Mouse (Mus musculus) left cerebral cortex, postnatal 4 days (tissue): ENCODE data around the gene Pik3ap1. TPM values are rescaled to one million over a fixed set of nuclear protein-coding genes. Genes with fewer than 3 reads are reported as not detected.

ENCODE experiments used
- DNase-seq: peaks from one replicate; pipeline ENCODE4 v3.0.0-alpha.2; 2022
- intact Hi-C: fragments of 180-260 bp; cut with DNase I; formaldehyde crosslinking; loops from one replicate; pipeline ENCODE4 v1.15.1; 2025
- total RNA-seq, 2 experiments: library from RNA; stranded (reverse); gene quantifications; 2 replicates each; pipeline ENCODE4 v1.2.3; 2021

Pik3ap1 gene
- total RNA-seq, 2 experiments from 2014 or later, result 1.7 to 2.0 TPM

GRCm38 (mm10) chr19:41369557-41370460 is 15.1 kb downstream of the Pik3ap1 start:
- no peak for DNase-seq
- intact Hi-C loops, result no loop called here

GRCm38 (mm10) chr19:41366854-41367517 is 17.9 kb downstream of the Pik3ap1 start:
- intact Hi-C loops, result no loop called here

GRCm38 (mm10) chr19:41366192-41366853 is 18.6 kb downstream of the Pik3ap1 start:
- intact Hi-C loops, result no loop called here
- no peak for DNase-seq

More at GRCm38 (mm10) chr19:41366854-41367517, 17.9 kb downstream of the Pik3ap1 start:
- DNase-seq, result no peak

- DNase-seq, result no peak
- intact Hi-C loops, result no loop called here
These were observed 19.3 kb downstream of the Pik3ap1 start for GRCm38 (mm10) chr19:41365570-41365969.

- intact Hi-C loops, result no loop called here
- DNase-seq, result no peak
These were observed 20.4 kb downstream of the Pik3ap1 start for GRCm38 (mm10) chr19:41364509-41364908.

GRCm38 (mm10) chr19:41362963-41363362 is 21.9 kb downstream of the Pik3ap1 start:
- DNase-seq, result no peak
- intact Hi-C loops, result no loop called here

- no peak for DNase-seq
- intact Hi-C loops, result no loop called here
These were observed 24.4 kb downstream of the Pik3ap1 start for GRCm38 (mm10) chr19:41360459-41360858.

GRCm38 (mm10) chr19:41354287-41354951 is 30.5 kb downstream of the Pik3ap1 start:
- DNase-seq, result peak; percentile 19
- intact Hi-C loops, result no loop called here

- intact Hi-C loops, result no loop called here
- DNase-seq, result no peak
These were observed 35.3 kb downstream of the Pik3ap1 start for GRCm38 (mm10) chr19:41349624-41350023.

- DNase-seq, result no peak
- intact Hi-C loops, result no loop called here
These were observed 36.7 kb downstream of the Pik3ap1 start for GRCm38 (mm10) chr19:41348161-41348560.

- DNase-seq, result no peak
- intact Hi-C loops, result no loop called here
These were observed 37.6 kb downstream of the Pik3ap1 start for GRCm38 (mm10) chr19:41347326-41347725.

GRCm38 (mm10) chr19:41346099-41346850 is 38.6 kb downstream of the Pik3ap1 start:
- intact Hi-C loops, result no loop called here
- DNase-seq, result no peak

- intact Hi-C loops, result no loop called here
- no peak for DNase-seq
These were observed 39.7 kb downstream of the Pik3ap1 start for GRCm38 (mm10) chr19:41345028-41345741.

GRCm38 (mm10) chr19:41344666-41345027 is 40.3 kb downstream of the Pik3ap1 start:
- intact Hi-C loops, result no loop called here

GRCm38 (mm10) chr19:41342592-41343090 is 42.3 kb downstream of the Pik3ap1 start:
- intact Hi-C loops, result no loop called here
- no peak for DNase-seq

More at GRCm38 (mm10) chr19:41344666-41345027, 40.3 kb downstream of the Pik3ap1 start:
- no peak for DNase-seq

GRCm38 (mm10) chr19:41341677-41342076 is 43.2 kb downstream of the Pik3ap1 start:
- intact Hi-C loops, result no loop called here
- no peak for DNase-seq

- intact Hi-C loops, result no loop called here
- no peak for DNase-seq
These were observed 45.7 kb downstream of the Pik3ap1 start for GRCm38 (mm10) chr19:41339020-41339836.

GRCm38 (mm10) chr19:41338379-41338778 is 46.5 kb downstream of the Pik3ap1 start:
- intact Hi-C loops, result no loop called here
- DNase-seq, result no peak
